Mouse (Mus musculus): ENCODE data around the gene Zfp869. TPM values are rescaled to one million over a fixed set of nuclear protein-coding genes. Genes with fewer than 3 reads are reported as not detected.

The Zfp869 gene
- total and polyA plus RNA-seq, 3 experiments, result 15.2 to 30.6 (median 16.0) TPM

DNA sequence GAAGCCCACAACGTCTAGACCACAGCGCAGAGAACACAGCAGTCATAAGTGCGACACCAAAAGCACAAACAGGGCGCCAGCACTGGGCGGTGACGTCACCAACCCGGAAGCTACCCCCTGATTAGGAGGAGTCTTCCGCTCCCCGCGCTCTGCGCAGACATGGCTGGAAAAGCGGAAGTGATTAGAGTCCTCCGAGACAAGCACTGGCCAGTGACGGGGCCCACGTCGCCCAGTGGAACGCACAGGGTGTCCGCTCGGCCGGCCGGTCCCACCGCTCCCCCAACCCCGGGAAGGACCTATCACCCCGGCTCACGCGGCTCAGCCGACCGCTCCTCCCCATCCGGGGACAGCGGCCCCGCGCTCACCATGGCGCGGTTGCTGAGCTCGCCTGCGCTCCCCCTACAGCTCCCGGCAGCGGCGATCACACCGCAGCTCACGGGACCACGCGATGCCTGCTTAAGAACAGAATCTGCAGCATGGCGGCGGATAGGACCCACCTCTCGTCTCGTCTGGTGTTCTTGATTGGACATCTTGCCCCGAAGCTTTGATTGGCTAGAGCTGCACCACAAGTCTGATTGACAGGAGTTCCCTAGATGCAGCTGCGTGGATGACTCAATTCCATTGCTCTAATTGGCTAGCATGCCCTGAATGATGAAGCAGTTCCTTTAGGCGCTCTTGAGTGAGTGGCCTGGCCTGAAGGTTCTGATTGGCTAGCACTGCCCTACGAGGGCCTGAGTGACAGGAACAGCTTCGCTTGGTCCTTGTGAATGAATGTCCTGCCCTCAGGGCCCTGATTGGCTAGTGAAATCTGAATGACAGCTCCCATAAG is 6.1 kb upstream of the Zfp869 start (continued):
- TF ChIP-seq ZKSCAN1 (IDR thresholded peaks at IDR 0.05; ENCODE audit: borderline replicate concordance, low read depth, low read length) (no peak), RAD21 (IDR thresholded peaks at IDR 0.05; ENCODE audit: low read depth, low read length) (no peak), NELFE (IDR thresholded peaks at IDR 0.05; ENCODE audit: low read depth, low read length) (peak; percentile 92), BHLHE40 (IDR thresholded peaks at IDR 0.05; ENCODE audit: low read depth, low read length) (peak; percentile 91), MAX (IDR thresholded peaks at IDR 0.05; ENCODE audit: low read length) (peak; percentile 83), IRF4 (IDR thresholded peaks at IDR 0.05; ENCODE audit: low read depth, low read length) (peak; percentile 55), CHD1 (IDR thresholded peaks at IDR 0.05; ENCODE audit: low read depth, low read length) (peak; percentile 78; the same call in 1 of the 2 replicates), JUND (conservative IDR thresholded peaks at IDR 0.05; ENCODE audit: low read depth, low read length) (peak; percentile 89), GABPA (IDR thresholded peaks at IDR 0.05; ENCODE audit: insufficient replicate concordance, low read depth, low read length) (peak; percentile 52; the same call in 1 of the 2 replicates), POLR2AphosphoS2 (IDR thresholded peaks at IDR 0.05; ENCODE audit: low read depth, low read length) (peak; percentile 90), ZNF384 (IDR thresholded peaks at IDR 0.05; ENCODE audit: low read depth, low read length) (no peak), USF2 (conservative IDR thresholded peaks at IDR 0.05; ENCODE audit: low read depth, low read length) (no peak), ELF1 (IDR thresholded peaks at IDR 0.05; ENCODE audit: low read depth, low read length) (peak; percentile 99), EP300 (IDR thresholded peaks at IDR 0.05; ENCODE audit: low read length) (no peak), PAX5 (IDR thresholded peaks at IDR 0.05; ENCODE audit: low read length) (no peak), TCF12 (IDR thresholded peaks at IDR 0.05; ENCODE audit: low read depth, low read length) (peak; percentile 67), ZMIZ1 (IDR thresholded peaks at IDR 0.05; ENCODE audit: low read depth, low read length) (peak; percentile 95), RCOR1 (conservative IDR thresholded peaks at IDR 0.05; ENCODE audit: low read depth, low read length) (0 out of 2 replicates have a peak, but pooled peaks have one; percentile 60), MXI1 (IDR thresholded peaks at IDR 0.05; ENCODE audit: low read depth, low read length) (peak; percentile 90)

DNA sequence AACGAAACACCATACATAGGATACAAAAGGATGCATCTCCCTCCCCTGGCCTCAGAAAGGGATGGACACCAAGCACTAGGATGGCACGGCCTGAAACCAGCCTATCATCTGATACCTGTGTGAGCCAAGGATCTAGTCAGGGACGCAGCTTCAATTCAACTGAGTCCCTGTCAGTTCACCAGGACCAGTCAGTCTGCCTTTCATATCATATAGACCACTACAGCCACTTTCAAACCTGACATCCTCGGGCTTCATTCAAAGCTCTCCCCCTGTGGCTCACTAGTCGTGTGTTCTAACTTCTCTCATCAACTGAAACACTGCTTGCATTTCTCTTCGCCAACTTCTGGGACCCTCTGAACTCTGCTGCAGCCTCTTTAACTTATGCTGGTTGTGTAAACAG is 4.8 kb upstream of the Zfp869 start:
- Histone ChIP-seq H3K36me3 (replicated peaks in 1 of 2; ENCODE audit: control insufficient read depth in 1 of 2, insufficient read depth in 1 of 2, low read length in 1 of 2) (peaks cover 23 to 37% of the 10 kb centered on the region in 2 experiments), H3K4me3 (replicated peaks in 1 of 3; ENCODE audit: low read depth in 2 of 3, low read length in 2 of 3, poor library complexity in 1 of 3) (peak overlapping the region in 2 of 3 experiments; percentile 57 to 91), H3K4me2 (ENCODE audit: insufficient read depth, low read depth, poor library complexity, severe bottlenecking) (peak overlapping the region; percentile 95), H3K27me3 (replicated peaks) (no peaks in the 10 kb centered on the region), H3K9ac (ENCODE audit: insufficient read depth, low read depth) (peak overlapping the region; percentile 94), H3K9me3 (replicated peaks; ENCODE audit: low read length) (no peaks in the 10 kb centered on the region), H3K79me2 (replicated peaks; ENCODE audit: control insufficient read depth, extremely low read depth, insufficient read depth, poor library complexity, severe bottlenecking) (peaks cover 42% of the 10 kb centered on the region), H3K27ac (ENCODE audit: insufficient read depth, low read depth) (no peak overlapping the region), H3K4me1 (ENCODE audit: control insufficient read depth in 1 of 2, insufficient read depth in 2 of 2) (peaks cover 4 to 24% of the 10 kb centered on the region in 2 experiments)
- TF ChIP-seq CHD2 (IDR thresholded peaks at IDR 0.05; ENCODE audit: low read length) (no peak), ZNF384 (IDR thresholded peaks at IDR 0.05; ENCODE audit: low read depth, low read length) (no peak), MEF2A (IDR thresholded peaks at IDR 0.05; ENCODE audit: borderline replicate concordance, low read depth, low read length) (no peak), NELFE (IDR thresholded peaks at IDR 0.05; ENCODE audit: low read depth, low read length) (no peak), MXI1 (IDR thresholded peaks at IDR 0.05; ENCODE audit: low read depth, low read length) (no peak), ELF1 (IDR thresholded peaks at IDR 0.05; ENCODE audit: low read depth, low read length) (no peak), GABPA (IDR thresholded peaks at IDR 0.05; ENCODE audit: insufficient replicate concordance, low read depth, low read length) (no peak), CTCF (conservative IDR thresholded peaks at IDR 0.05 in 1 of 2, IDR thresholded peaks at IDR 0.05 in 1 of 2; ENCODE audit: low read depth in 2 of 2, low read length in 2 of 2) (no peak), TCF12 (IDR thresholded peaks at IDR 0.05; ENCODE audit: low read depth, low read length) (no peak), RCOR1 (conservative IDR thresholded peaks at IDR 0.05; ENCODE audit: low read depth, low read length) (no peak), UBTF (IDR thresholded peaks at IDR 0.05; ENCODE audit: low read depth, low read length) (no peak), RAD21 (IDR thresholded peaks at IDR 0.05; ENCODE audit: low read depth, low read length) (no peak)
- DNase-seq (ENCODE audit: extremely low read depth), result no peak
- dilution Hi-C loops (cut with MboI; ENCODE audit: extremely low pct_ligation_motif_present, extremely low pct_unique_long_range_greater_than_20kb, low sequenced_read_pairs), result no loop called here
- in situ Hi-C loops (cut with MboI; ENCODE audit: low pct_ligation_motif_present, low pct_unique_long_range_greater_than_20kb, low sequenced_read_pairs), result no loop called here
